Mouse (Mus musculus): ENCODE measurements around the gene Tmub1. TPM values are rescaled to one million over a fixed set of nuclear protein-coding genes. Genes with fewer than 3 reads are reported as not detected.

Tmub1 gene
- polyA plus RNA-seq, 1 experiment: 136 TPM

- Histone ChIP-seq H3K4me3 (ENCODE audit: control insufficient read depth, insufficient read depth, low read length) (no peak overlapping the region), H3K27ac (ENCODE audit: control insufficient read depth, insufficient read depth, low read length) (no peak overlapping the region), H3K36me3 (ENCODE audit: control insufficient read depth, insufficient read depth, low read length) (no peaks in the 10 kb centered on the region), H3K27me3 (ENCODE audit: control insufficient read depth, insufficient read depth, low read length) (no peaks in the 10 kb centered on the region), H3K4me1 (replicated peaks; ENCODE audit: control insufficient read depth, insufficient read depth, low read length) (peaks cover 28% of the 10 kb centered on the region)
- 87% methylated on average over 7 of the region's 7 CpGs for WGBS
- DNase-seq: no peak
- TF ChIP-seq CTCF (IDR thresholded peaks at IDR 0.05; ENCODE audit: borderline replicate concordance, control insufficient read depth, extremely low read depth, insufficient read depth, low read length, poor library complexity) (no peak), POLR2A (IDR thresholded peaks at IDR 0.05; ENCODE audit: control insufficient read depth, extremely low read depth, insufficient read depth, low read length, poor library complexity) (no peak)
Measured at GRCm38 (mm10) chr5:24455613-24456012, 8.0 kb upstream of the Tmub1 start.

DNA sequence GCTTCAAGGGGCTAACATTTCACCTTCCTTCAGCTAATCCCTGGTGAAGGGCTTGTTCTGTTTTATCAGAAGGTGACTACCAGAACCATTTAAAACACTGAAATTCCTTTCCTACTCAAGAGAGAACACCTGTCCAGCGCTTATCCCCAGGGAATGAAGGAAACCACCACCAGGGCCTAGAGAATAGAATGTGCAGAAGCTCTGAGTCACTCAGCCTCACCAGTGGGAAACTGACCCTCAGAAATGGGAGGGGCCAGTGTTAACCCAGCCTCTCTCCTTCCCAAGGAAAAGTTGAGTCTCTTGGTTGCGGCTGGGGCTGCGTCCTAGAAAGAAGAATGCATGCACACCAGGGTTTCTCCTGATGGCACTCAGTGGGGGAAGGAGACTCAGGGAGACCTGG is 7.4 kb upstream of the Tmub1 start:
- TF ChIP-seq CTCF (IDR thresholded peaks at IDR 0.05; ENCODE audit: borderline replicate concordance, control insufficient read depth, extremely low read depth, insufficient read depth, low read length, poor library complexity): no peak
- no peak for TF ChIP-seq POLR2A (IDR thresholded peaks at IDR 0.05; ENCODE audit: control insufficient read depth, extremely low read depth, insufficient read depth, low read length, poor library complexity)
- no peak overlapping the region for H3K4me3 ChIP-seq (ENCODE audit: control insufficient read depth, insufficient read depth, low read length)
- H3K36me3 ChIP-seq (ENCODE audit: control insufficient read depth, insufficient read depth, low read length): no peaks in the 10 kb centered on the region
- DNase-seq: no peak
- H3K4me1 ChIP-seq (replicated peaks; ENCODE audit: control insufficient read depth, insufficient read depth, low read length): peaks cover 28% of the 10 kb centered on the region
- no peaks in the 10 kb centered on the region for H3K27me3 ChIP-seq (ENCODE audit: control insufficient read depth, insufficient read depth, low read length)
- H3K27ac ChIP-seq (ENCODE audit: control insufficient read depth, insufficient read depth, low read length): no peak overlapping the region
- 96% methylated on average over 3 of the region's 3 CpGs for whole genome bisulfite sequencing

- H3K36me3 ChIP-seq (ENCODE audit: control insufficient read depth, insufficient read depth, low read length): no peaks in the 10 kb centered on the region
- 66% methylated on average over 2 of the region's 2 CpGs for WGBS
- H3K27ac ChIP-seq (ENCODE audit: control insufficient read depth, insufficient read depth, low read length): no peak overlapping the region
- H3K27me3 ChIP-seq (ENCODE audit: control insufficient read depth, insufficient read depth, low read length): no peaks in the 10 kb centered on the region
- no peak for DNase-seq
- H3K4me3 ChIP-seq (ENCODE audit: control insufficient read depth, insufficient read depth, low read length): no peak overlapping the region
- H3K4me1 ChIP-seq (replicated peaks; ENCODE audit: control insufficient read depth, insufficient read depth, low read length): peaks cover 28% of the 10 kb centered on the region
- TF ChIP-seq POLR2A (IDR thresholded peaks at IDR 0.05; ENCODE audit: control insufficient read depth, extremely low read depth, insufficient read depth, low read length, poor library complexity): no peak
- TF ChIP-seq CTCF (IDR thresholded peaks at IDR 0.05; ENCODE audit: borderline replicate concordance, control insufficient read depth, extremely low read depth, insufficient read depth, low read length, poor library complexity): no peak
Measured at GRCm38 (mm10) chr5:24453985-24454303, 6.3 kb upstream of the Tmub1 start.

GRCm38 (mm10) chr5:24453283-24453984 is 5.8 kb upstream of the Tmub1 start:
- no peak for TF ChIP-seq CTCF (IDR thresholded peaks at IDR 0.05; ENCODE audit: borderline replicate concordance, control insufficient read depth, extremely low read depth, insufficient read depth, low read length, poor library complexity)
- no peak for TF ChIP-seq POLR2A (IDR thresholded peaks at IDR 0.05; ENCODE audit: control insufficient read depth, extremely low read depth, insufficient read depth, low read length, poor library complexity)
- DNase-seq: no peak
- 54% methylated on average over 5 of the region's 5 CpGs for WGBS
- Histone ChIP-seq H3K27ac (ENCODE audit: control insufficient read depth, insufficient read depth, low read length) (no peak overlapping the region), H3K36me3 (ENCODE audit: control insufficient read depth, insufficient read depth, low read length) (no peaks in the 10 kb centered on the region), H3K4me1 (replicated peaks; ENCODE audit: control insufficient read depth, insufficient read depth, low read length) (peaks cover 28% of the 10 kb centered on the region), H3K4me3 (ENCODE audit: control insufficient read depth, insufficient read depth, low read length) (peak overlapping the region; percentile 69), H3K27me3 (ENCODE audit: control insufficient read depth, insufficient read depth, low read length) (no peaks in the 10 kb centered on the region)

DNA sequence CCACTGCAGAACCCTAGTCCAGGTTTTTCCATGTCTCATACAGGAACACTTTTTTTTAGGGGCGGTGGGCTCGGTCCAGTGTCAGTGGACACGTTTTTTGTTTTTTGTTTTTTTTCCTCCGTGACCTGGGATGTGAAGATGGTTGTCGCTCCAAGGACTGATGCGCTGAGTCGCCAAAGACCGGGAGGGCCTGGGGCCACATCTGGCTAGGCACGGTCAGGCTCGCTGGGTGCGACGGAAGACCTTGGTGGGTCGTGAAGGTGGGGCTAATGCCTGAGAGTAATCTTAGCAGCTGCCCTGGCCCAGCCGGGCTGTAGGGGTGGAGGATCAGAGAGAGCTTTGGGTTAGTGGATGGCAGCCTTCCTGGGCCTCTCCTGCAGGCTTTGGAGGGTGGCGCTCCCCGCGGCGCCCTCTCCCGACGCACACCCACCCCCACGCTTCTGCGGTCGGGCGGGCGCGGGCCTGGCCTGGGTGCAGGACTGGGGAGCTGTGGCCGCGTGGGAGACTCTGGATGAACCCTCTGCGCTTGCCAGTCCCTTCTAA is 5.1 kb upstream of the Tmub1 start:
- Histone ChIP-seq H3K27ac (ENCODE audit: control insufficient read depth, insufficient read depth, low read length) (no peak overlapping the region), H3K4me3 (ENCODE audit: control insufficient read depth, insufficient read depth, low read length) (peak overlapping the region; percentile 69), H3K4me1 (replicated peaks; ENCODE audit: control insufficient read depth, insufficient read depth, low read length) (peaks cover 31% of the 10 kb centered on the region), H3K36me3 (ENCODE audit: control insufficient read depth, insufficient read depth, low read length) (no peaks in the 10 kb centered on the region), H3K27me3 (ENCODE audit: control insufficient read depth, insufficient read depth, low read length) (no peaks in the 10 kb centered on the region)
- 2% methylated on average over 29 of the region's 29 CpGs for WGBS
- DNase-seq: peak; percentile 36
- no peak for TF ChIP-seq CTCF (IDR thresholded peaks at IDR 0.05; ENCODE audit: borderline replicate concordance, control insufficient read depth, extremely low read depth, insufficient read depth, low read length, poor library complexity)
- no peak for TF ChIP-seq POLR2A (IDR thresholded peaks at IDR 0.05; ENCODE audit: control insufficient read depth, extremely low read depth, insufficient read depth, low read length, poor library complexity)

DNA sequence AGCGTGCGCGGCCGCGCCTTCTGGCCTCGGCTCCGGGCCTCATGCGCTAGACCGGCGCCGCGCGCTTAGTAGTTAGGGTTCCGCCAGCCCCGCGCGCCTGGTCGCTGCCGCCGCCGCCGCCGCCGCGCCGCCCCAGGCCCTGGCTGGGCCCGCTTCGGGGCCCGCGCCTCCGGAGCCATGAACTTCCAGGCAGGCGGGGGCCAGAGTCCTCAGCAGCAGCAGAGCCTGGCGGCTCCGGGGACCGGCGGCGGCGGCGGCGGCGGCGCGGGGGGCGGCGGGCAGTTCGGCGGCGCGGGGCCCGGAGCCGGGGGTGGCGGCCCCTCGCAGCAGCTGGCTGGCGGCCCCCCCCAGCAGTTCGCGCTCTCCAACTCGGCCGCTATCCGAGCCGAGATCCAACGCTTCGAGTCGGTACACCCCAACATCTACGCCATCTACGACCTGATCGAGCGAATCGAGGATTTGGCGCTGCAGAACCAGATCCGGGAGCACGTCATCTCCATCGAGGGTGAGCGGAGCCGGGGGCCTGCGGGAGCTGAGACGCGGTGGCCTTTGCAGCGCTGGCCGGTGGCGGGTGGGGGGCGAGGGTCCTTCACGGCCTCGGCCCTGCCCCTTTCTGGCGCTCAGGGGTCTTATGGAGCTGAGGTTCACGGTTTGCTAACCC is 4.5 kb upstream of the Tmub1 start, which contains the start of gene Agap3:
Gene Agap3 (plus strand): TSS at position 148 of the 661 bp plus-strand sequence.
- peak; percentile 51 for DNase-seq
- no peaks in the 10 kb centered on the region for H3K36me3 ChIP-seq (ENCODE audit: control insufficient read depth, insufficient read depth, low read length)
- peak within 1 kb of the TSS; percentile 69 for H3K4me3 ChIP-seq (ENCODE audit: control insufficient read depth, insufficient read depth, low read length)
- peak within 1 kb of the TSS; percentile 48 for H3K27ac ChIP-seq (ENCODE audit: control insufficient read depth, insufficient read depth, low read length)
- TF ChIP-seq POLR2A (IDR thresholded peaks at IDR 0.05; ENCODE audit: control insufficient read depth, extremely low read depth, insufficient read depth, low read length, poor library complexity): no peak
- TF ChIP-seq CTCF (IDR thresholded peaks at IDR 0.05; ENCODE audit: borderline replicate concordance, control insufficient read depth, extremely low read depth, insufficient read depth, low read length, poor library complexity): no peak
- peaks cover 32% of the 10 kb centered on the region for H3K4me1 ChIP-seq (replicated peaks; ENCODE audit: control insufficient read depth, insufficient read depth, low read length)
- 2% methylated on average over 85 of the region's 85 CpGs for WGBS
- H3K27me3 ChIP-seq (ENCODE audit: control insufficient read depth, insufficient read depth, low read length): no peaks in the 10 kb centered on the region

All from thymus, adult 2 months (tissue).